Mouse (Mus musculus) forebrain, embryonic 16.5 days (tissue): ENCODE results near the gene Foxo1. TPM values are rescaled to one million over a fixed set of nuclear protein-coding genes. Genes with fewer than 3 reads are reported as not detected.
A peak's percentile ranks its signal among the peaks of the same experiment; 100 is the strongest.

Source experiments
- ATAC-seq: fragments of 200-750 bp; cut with Nextera tagmentation; 2 replicates; pipeline ENCODE4 v1.8.0; 2017; ENCODE audit warnings: mild to moderate bottlenecking, moderate library complexity
- H3K27ac ChIP-seq: fragments of 300-500 bp; sonication (generic); 2 replicates; pipeline ENCODE4 v1.5.1; 2014; ENCODE audit warnings: low read length, control low read depth
- H3K27me3 ChIP-seq: fragments of 300-500 bp; sonication (generic); replicated peaks from 2 replicates; pipeline ENCODE4 v1.6.1; 2014; ENCODE audit warnings: low read length; ENCODE audit not compliant: control insufficient read depth, insufficient read depth
- H3K36me3 ChIP-seq: fragments of 300-500 bp; sonication (generic); 2 replicates; pipeline ENCODE4 v1.6.1; 2014; ENCODE audit not compliant: control insufficient read depth, insufficient read depth
- H3K4me1 ChIP-seq: fragments of 300-500 bp; sonication (generic); replicated peaks from 2 replicates; pipeline ENCODE4 v1.6.1; 2014; ENCODE audit warnings: low read length; ENCODE audit not compliant: control insufficient read depth, insufficient read depth
- H3K4me2 ChIP-seq: fragments of 300-500 bp; sonication (generic); 2 replicates; pipeline ENCODE4 v1.6.1; 2014; ENCODE audit warnings: mild to moderate bottlenecking, low read length, control low read depth
- H3K4me3 ChIP-seq: fragments of 300-500 bp; sonication (generic); replicated peaks from 2 replicates; pipeline ENCODE4 v1.5.1; 2014; ENCODE audit warnings: mild to moderate bottlenecking, low read length, control low read depth
- H3K9ac ChIP-seq: fragments of 300-500 bp; sonication (generic); replicated peaks from 2 replicates; pipeline ENCODE4 v1.6.1; 2014; ENCODE audit warnings: low read depth, low read length, control low read depth
- H3K9me3 ChIP-seq: fragments of 300-500 bp; sonication (generic); 2 replicates; pipeline ENCODE4 v1.6.1; 2016; ENCODE audit warnings: low read length; ENCODE audit not compliant: control insufficient read depth
- WGBS: fragments of 180-500 bp; shearing (Covaris S2); extraction: QIAGEN DNeasy Blood & Tissue Kit; methylation state at CpG from one replicate; pipeline ENCODE4 v1.1.7; 2014; 5-methylcytosine and 5-hydroxymethylcytosine counted together
- polyA plus RNA-seq: library from polyadenylated mRNA; unstranded; fragments of >200 nt; fragmentation: Nextera tagmentation; extraction: Ambion mirVana; gene quantifications from 2 replicates; pipeline ENCODE4 v1.2.1, GENCODE M21; 2015

Gene Foxo1
- 3.7 and 4.0 TPM in 2 replicates for polyA plus RNA-seq

- Histone ChIP-seq H3K4me1 (peaks cover 38% of the 10 kb centered on the region), H3K9ac (peak within 1 kb of the TSS; percentile 57), H3K9me3 (no peaks in the 10 kb centered on the region), H3K4me3 (peak within 1 kb of the TSS; percentile 61), H3K36me3 (no peaks in the 10 kb centered on the region), H3K27me3 (peaks cover 32% of the 10 kb centered on the region), H3K27ac (no peak within 1 kb of the TSS), H3K4me2 (peak within 1 kb of the TSS; percentile 92)
- peak; percentile 96 for ATAC-seq
- under 1% methylated on average over 74 of the region's 85 CpGs for WGBS
Measured at GRCm38 (mm10) chr3:52267652-52268486, at the start of gene Foxo1. Gene Foxo1 (plus strand): TSS chr3:52268336.

GRCm38 (mm10) chr3:52218864-52219263 is 49.3 kb upstream of the Foxo1 start:
- WGBS: 63% methylated on average over 7 of the region's 7 CpGs

GRCm38 (mm10) chr3:52221082-52221481 is 47.1 kb upstream of the Foxo1 start:
- no peaks in the 10 kb centered on the region for H3K27me3 ChIP-seq
- H3K9ac ChIP-seq: no peak overlapping the region
- H3K4me2 ChIP-seq: no peak overlapping the region
- whole genome bisulfite sequencing: 82% methylated on average over 3 of the region's 3 CpGs
- H3K27ac ChIP-seq: no peak overlapping the region
- no peak for ATAC-seq
- H3K4me3 ChIP-seq: no peak overlapping the region
- H3K36me3 ChIP-seq: no peaks in the 10 kb centered on the region
- H3K9me3 ChIP-seq: no peaks in the 10 kb centered on the region
- H3K4me1 ChIP-seq: peaks cover 3% of the 10 kb centered on the region

More at GRCm38 (mm10) chr3:52218864-52219263, 49.3 kb upstream of the Foxo1 start:
- Histone ChIP-seq H3K4me2 (no peak overlapping the region), H3K9me3 (no peaks in the 10 kb centered on the region), H3K4me1 (peaks cover 3% of the 10 kb centered on the region), H3K27ac (no peak overlapping the region), H3K9ac (no peak overlapping the region), H3K4me3 (no peak overlapping the region), H3K36me3 (no peaks in the 10 kb centered on the region), H3K27me3 (no peaks in the 10 kb centered on the region)
- no peak for ATAC-seq

GRCm38 (mm10) chr3:52221931-52222330 is 46.2 kb upstream of the Foxo1 start:
- 86% methylated on average over 5 of the region's 5 CpGs for WGBS

GRCm38 (mm10) chr3:52236488-52236887 is 31.6 kb upstream of the Foxo1 start:
- Histone ChIP-seq H3K4me2 (no peak overlapping the region), H3K27me3 (no peaks in the 10 kb centered on the region), H3K27ac (no peak overlapping the region), H3K36me3 (no peaks in the 10 kb centered on the region), H3K9ac (no peak overlapping the region), H3K4me3 (no peak overlapping the region), H3K4me1 (no peaks in the 10 kb centered on the region), H3K9me3 (no peaks in the 10 kb centered on the region)
- ATAC-seq: no peak
- WGBS: 88% methylated on average over 4 of the region's 4 CpGs

More at GRCm38 (mm10) chr3:52221931-52222330, 46.2 kb upstream of the Foxo1 start:
- Histone ChIP-seq H3K9me3 (no peaks in the 10 kb centered on the region), H3K4me3 (no peak overlapping the region), H3K27me3 (no peaks in the 10 kb centered on the region), H3K9ac (no peak overlapping the region), H3K36me3 (no peaks in the 10 kb centered on the region), H3K27ac (no peak overlapping the region), H3K4me2 (no peak overlapping the region), H3K4me1 (peaks cover 3% of the 10 kb centered on the region)
- ATAC-seq: no peak

- Histone ChIP-seq H3K27me3 (no peaks in the 10 kb centered on the region), H3K27ac (no peak overlapping the region), H3K4me3 (no peak overlapping the region), H3K4me1 (no peaks in the 10 kb centered on the region), H3K9me3 (no peaks in the 10 kb centered on the region), H3K9ac (no peak overlapping the region), H3K4me2 (no peak overlapping the region), H3K36me3 (no peaks in the 10 kb centered on the region)
- WGBS: 90% methylated on average over 3 of the region's 3 CpGs
- no peak for ATAC-seq
Measured at GRCm38 (mm10) chr3:52237136-52237535, 31.0 kb upstream of the Foxo1 start.

- Histone ChIP-seq H3K27me3 (no peaks in the 10 kb centered on the region), H3K27ac (no peak overlapping the region), H3K9ac (no peak overlapping the region), H3K4me3 (no peak overlapping the region), H3K4me2 (no peak overlapping the region), H3K36me3 (no peaks in the 10 kb centered on the region), H3K9me3 (no peaks in the 10 kb centered on the region), H3K4me1 (no peaks in the 10 kb centered on the region)
- 83% methylated on average over 5 of the region's 5 CpGs for WGBS
- ATAC-seq: no peak
Measured at GRCm38 (mm10) chr3:52241062-52241461, 27.1 kb upstream of the Foxo1 start.

- peak; percentile 89 for ATAC-seq
- WGBS: 44% methylated on average over 6 of the region's 6 CpGs
Measured at GRCm38 (mm10) chr3:52242457-52243105, 25.6 kb upstream of the Foxo1 start.

GRCm38 (mm10) chr3:52243271-52244021 is 24.7 kb upstream of the Foxo1 start:
- Histone ChIP-seq H3K4me2 (no peak overlapping the region), H3K4me1 (no peaks in the 10 kb centered on the region), H3K27ac (no peak overlapping the region), H3K9ac (no peak overlapping the region), H3K27me3 (no peaks in the 10 kb centered on the region), H3K9me3 (no peaks in the 10 kb centered on the region), H3K36me3 (no peaks in the 10 kb centered on the region), H3K4me3 (no peak overlapping the region)
- WGBS: 57% methylated on average over 12 of the region's 12 CpGs
- ATAC-seq: no peak

More at GRCm38 (mm10) chr3:52242457-52243105, 25.6 kb upstream of the Foxo1 start:
- Histone ChIP-seq H3K4me1 (no peaks in the 10 kb centered on the region), H3K9me3 (no peaks in the 10 kb centered on the region), H3K4me2 (no peak overlapping the region), H3K4me3 (no peak overlapping the region), H3K27ac (no peak overlapping the region), H3K9ac (no peak overlapping the region), H3K36me3 (no peaks in the 10 kb centered on the region), H3K27me3 (no peaks in the 10 kb centered on the region)
